Mouse (Mus musculus) inflammation-experienced regulatory T-cells (primary cell): ENCODE measurements around the gene Tmem139. TPM values are rescaled to one million over a fixed set of nuclear protein-coding genes. Genes with fewer than 3 reads are reported as not detected.

Experiments used
- polyA plus RNA-seq, 2 experiments: library from polyadenylated mRNA; unstranded; fragments of 100-300 nt; shearing (Covaris generic); gene quantifications; one replicate each; pipeline ENCODE4 v1.2.1; 2017

The Tmem139 gene
- polyA plus RNA-seq, result under 1 TPM in 1 of 2 experiments, not detected in 1; 0.23 TPM

DNA sequence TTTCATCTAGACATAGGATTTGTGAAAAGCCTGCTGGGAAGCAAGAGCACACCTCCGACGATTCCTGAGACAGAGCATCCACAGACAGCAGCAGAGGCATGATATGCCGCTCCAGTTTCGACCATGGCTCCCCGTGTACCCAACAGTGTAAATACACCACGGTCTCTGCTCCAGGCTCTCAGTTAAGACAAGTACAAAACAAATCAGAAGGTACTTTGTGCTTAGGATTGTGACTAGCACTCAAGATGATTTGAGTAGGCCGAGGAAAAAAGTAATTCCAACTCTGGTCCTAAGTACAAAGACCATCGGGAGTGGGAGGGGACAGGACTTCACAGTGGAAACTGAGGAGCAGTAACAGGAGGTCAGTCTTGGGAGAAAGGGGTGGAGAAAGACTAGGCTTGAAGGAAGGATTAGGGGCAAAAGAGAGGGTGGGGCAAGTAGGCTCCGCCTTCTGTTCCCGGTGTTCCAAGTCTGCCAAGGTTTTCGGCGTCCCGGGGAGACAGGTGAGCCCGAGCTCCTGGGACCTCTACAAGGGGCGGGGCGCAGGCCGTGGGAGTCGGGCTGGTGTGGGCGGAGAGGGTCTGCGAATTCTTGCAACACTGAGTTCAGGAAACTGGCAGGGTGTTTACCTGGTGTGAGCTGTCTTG is at the start of gene Tmem139:
Tmem139 (plus strand) TSS at position 447 of the 647 bp plus-strand sequence.

DNA sequence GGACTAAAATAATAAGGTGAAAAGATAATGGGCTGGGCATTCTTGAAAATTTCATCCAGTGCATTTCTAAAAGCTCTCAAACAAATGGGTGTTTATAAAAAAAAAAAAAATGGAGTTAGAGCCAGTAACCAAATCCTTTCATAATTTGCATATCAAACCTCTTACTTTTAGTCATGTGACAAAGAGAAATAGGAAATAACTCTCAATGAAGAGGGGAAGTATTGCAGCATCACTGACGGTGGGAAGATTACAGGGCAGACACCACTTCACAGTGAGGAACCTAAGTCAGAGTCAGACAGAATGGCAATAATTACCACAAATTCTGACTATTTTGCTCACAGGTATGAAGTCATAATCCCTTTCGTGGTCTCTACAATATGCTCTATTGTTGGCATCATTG is 46.7 kb upstream of the Tmem139 start, which contains the start of gene Tas2r144:
Tas2r144 (plus strand) TSS at position 301 of the 400 bp plus-strand sequence.

DNA sequence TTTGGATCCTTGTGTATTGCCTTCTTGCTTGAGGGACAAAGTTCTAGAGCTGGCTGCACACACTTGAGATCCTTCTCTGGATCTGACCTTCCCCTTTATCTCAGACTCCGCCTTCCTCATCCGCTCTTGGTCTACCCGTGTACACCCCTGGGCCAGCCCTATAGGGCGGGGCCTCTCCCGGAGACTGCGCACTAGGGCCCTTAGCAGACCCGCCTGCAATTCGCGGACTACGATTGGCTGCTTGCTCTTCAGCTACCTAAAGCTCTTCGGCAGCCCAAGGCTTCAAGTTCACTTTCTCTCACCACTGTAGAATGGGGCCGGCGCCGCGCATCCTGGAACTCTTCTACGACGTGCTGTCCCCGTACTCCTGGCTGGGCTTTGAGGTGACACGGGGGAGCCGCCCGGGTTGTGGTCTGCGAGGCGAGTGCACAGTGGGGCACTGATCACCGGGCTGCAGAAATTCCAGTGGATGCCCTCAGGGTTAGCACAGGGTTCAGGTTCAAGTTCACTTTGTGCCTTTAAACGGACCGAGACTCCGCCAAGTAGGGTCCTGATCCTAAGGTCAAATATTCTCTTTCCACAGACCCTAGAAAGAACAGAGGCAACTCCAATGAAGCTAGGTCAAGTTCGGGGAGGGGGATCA is 15.9 kb upstream of the Tmem139 start, which contains the start of gene Gstk1:
Gstk1 (plus strand) TSS at position 225 of the 643 bp plus-strand sequence.

DNA sequence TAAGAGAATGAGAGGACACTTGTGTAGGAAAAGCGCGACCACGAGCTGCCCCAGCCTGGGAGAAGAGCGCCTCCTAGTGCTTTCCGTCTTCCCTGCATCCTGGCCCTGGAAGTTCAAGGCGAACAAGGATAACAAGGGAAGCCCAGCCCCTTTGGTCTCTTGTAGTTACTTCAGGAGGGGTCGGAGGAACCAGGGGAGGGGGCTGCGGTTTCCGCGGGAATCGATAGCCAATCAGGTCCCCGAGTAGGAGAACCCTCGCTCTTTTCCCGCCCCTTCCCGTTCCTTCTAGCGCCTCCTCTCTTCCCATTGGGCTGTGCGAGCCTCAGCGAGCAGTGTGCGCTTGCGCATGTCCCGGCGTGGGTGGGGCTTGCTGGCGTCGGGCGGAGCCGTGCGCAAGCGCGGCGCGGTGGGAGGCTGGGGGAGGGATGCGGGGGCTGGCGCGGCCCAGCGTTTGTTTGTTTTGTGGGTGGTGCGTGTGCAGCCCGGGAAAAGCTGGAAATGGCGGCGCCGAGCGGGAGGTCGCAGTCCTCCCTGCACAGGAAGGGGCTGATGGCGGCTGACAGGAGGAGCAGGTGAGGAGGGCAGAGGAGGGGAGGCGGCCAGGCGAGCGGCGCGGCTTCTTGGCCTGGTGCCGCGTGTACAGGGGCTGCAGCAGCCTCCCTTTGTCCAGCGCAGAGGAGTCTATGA is 3.0 kb downstream of the Tmem139 start, which contains the start of gene Casp2:
Casp2 (plus strand) TSS at position 360 of the 687 bp plus-strand sequence.

DNA sequence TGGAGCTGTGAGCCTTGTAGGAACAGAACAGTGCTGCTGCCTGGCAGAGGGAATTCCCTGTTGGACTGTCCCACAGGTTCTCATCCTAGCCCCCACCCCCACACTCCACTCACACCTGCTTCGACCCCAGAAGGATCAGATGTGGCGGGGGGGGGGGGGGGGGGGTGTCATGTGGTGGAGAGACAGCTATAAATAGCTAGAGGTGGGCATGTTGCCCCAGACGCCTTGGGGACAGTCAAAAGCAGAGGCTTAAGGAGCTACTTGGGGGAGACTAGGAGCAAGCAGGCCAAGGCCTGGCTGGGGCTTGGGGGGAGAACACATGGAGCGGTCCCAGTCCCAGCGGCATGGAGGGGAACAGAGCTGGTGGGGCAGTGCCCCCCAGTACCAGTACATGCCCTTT is 24.7 kb downstream of the Tmem139 start, which contains the start of gene Clcn1:
Clcn1 (plus strand) TSS at position 238 of the 400 bp plus-strand sequence.

Other genes starting within 250 kb of the Tmem139 start
- not detected for gene Sva, start 223.6 kb upstream of the Tmem139 start, polyA plus RNA-seq
- under 1 TPM; 0.55 to 0.89 TPM for gene Tas2r139, start 121.0 kb upstream of the Tmem139 start, polyA plus RNA-seq
- not detected for gene Tas2r144, start 46.6 kb upstream of the Tmem139 start, polyA plus RNA-seq
- 10 to 100 TPM in 1 of 2 experiments, 1 to 10 TPM in 1; 8.7 to 12.3 TPM for gene Gstk1, start 16.0 kb upstream of the Tmem139 start, polyA plus RNA-seq
- 10 to 100 TPM; 63.1 to 67.8 TPM for gene Casp2, start 3.0 kb downstream of the Tmem139 start, polyA plus RNA-seq
- gene Clcn1, start 24.7 kb downstream of the Tmem139 start, polyA plus RNA-seq, result under 1 TPM; 0.31 to 0.81 TPM
- gene Fam131b, start 62.7 kb downstream of the Tmem139 start, polyA plus RNA-seq, result under 1 TPM in 1 of 2 experiments, not detected in 1; 0.08 TPM
- 100 to 1,000 TPM; 169 to 203 TPM for gene Zyx, start 87.7 kb downstream of the Tmem139 start, polyA plus RNA-seq
- gene Epha1, start 111.3 kb downstream of the Tmem139 start, polyA plus RNA-seq, result under 1 TPM; 0.34 to 0.49 TPM
- gene Tas2r143, start 138.3 kb downstream of the Tmem139 start, polyA plus RNA-seq, result not detected
- gene Tas2r135, start 143.5 kb downstream of the Tmem139 start, polyA plus RNA-seq, result not detected
- 1 to 10 TPM in 1 of 2 experiments, not detected in 1; 4.6 TPM for gene Tas2r126, start 172.6 kb downstream of the Tmem139 start, polyA plus RNA-seq
- gene Olfr458, start 203.2 kb downstream of the Tmem139 start, polyA plus RNA-seq, result not detected
- under 1 TPM; 0.04 to 0.42 TPM for gene Olfr457, start 214.4 kb downstream of the Tmem139 start, polyA plus RNA-seq
- gene Olfr456, start 225.2 kb downstream of the Tmem139 start, polyA plus RNA-seq, result 1 to 10 TPM in 1 of 2 experiments, under 1 TPM in 1; 0.24 to 1.7 TPM